8 mouse cellular contexts compared by ENCODE assay signal in genomic region chr5:35755131-35755733, GRCm38 (mm10). TPM values are rescaled to one million over a fixed set of nuclear protein-coding genes. Genes with fewer than 3 reads are reported as not detected.
DNase-seq lines count a peak whose midpoint lies in the region; ATAC-seq and TF ChIP-seq lines count a peak whose summit lies in the region.
"Had no signal": no experiment of that assay in that cellular context is flagged by ENCODE, and none has a peak within 500 bp of the region (broad histone marks: within the 10 kb centered on the region; RNA-seq: fewer than 3 reads in every experiment).

No protein-coding gene starts in this region.

- peaks cover 43% of the 10 kb centered on the region for H3K27me3 ChIP-seq in lung, embryonic 14.5 days (ENCODE audit: insufficient read depth, low read length)

- no peaks in the 10 kb centered on the region for H3K4me1 ChIP-seq in lung, embryonic 14.5 days (ENCODE audit: insufficient read depth)

- peak; percentile 46 for DNase-seq in right cerebral cortex, adult 18-20 months
- DNase-seq in right cerebral cortex, postnatal 25 days = no peak
- peak; percentile 59 to 63 for DNase-seq in adrenal gland, adult 18-20 months (ENCODE audit: low spot score in 2 of 2)
- peak; percentile 30 to 57 for DNase-seq in cerebellum, postnatal 4 days (ENCODE audit: low spot score in 2 of 2)
- peak; percentile 75 for DNase-seq in heart, postnatal 4 days
- peak; percentile 86 for DNase-seq in lung, embryonic 14.5 days
- DNase-seq in skeletal muscle tissue, adult 2 months (ENCODE audit: low read depth, low spot score) = peak; percentile 83

- ATAC-seq in lung, embryonic 14.5 days (ENCODE audit: insufficient read depth) = no peak

- no peaks in the 10 kb centered on the region for H3K36me3 ChIP-seq in lung, embryonic 14.5 days (ENCODE audit: insufficient read depth)
- H3K36me3 ChIP-seq: neural tube, embryonic 12.5 days had no signal

- peak; percentile 88 for TF ChIP-seq CTCF in lung, embryonic 14.5 days (IDR thresholded peaks at IDR 0.05; ENCODE audit: low read depth)

- no peak overlapping the region for H3K4me2 ChIP-seq in lung, embryonic 14.5 days
- H3K4me2 ChIP-seq: neural tube, embryonic 12.5 days had no signal

- H3K9ac ChIP-seq in lung, embryonic 14.5 days = no peak overlapping the region
- H3K9ac ChIP-seq: neural tube, embryonic 12.5 days had no signal

- no peak overlapping the region for H3K4me3 ChIP-seq in lung, embryonic 14.5 days (ENCODE audit: low read depth, low read length)
- H3K4me3 ChIP-seq: neural tube, embryonic 12.5 days had no signal

- no peaks in the 10 kb centered on the region for H3K9me3 ChIP-seq in lung, embryonic 14.5 days (ENCODE audit: low read depth, low read length)
- H3K9me3 ChIP-seq: neural tube, embryonic 12.5 days had no signal

- WGBS in lung, embryonic 14.5 days = 31% methylated on average over 5 of the region's 5 CpGs

- no peak overlapping the region for H3K27ac ChIP-seq in lung, embryonic 14.5 days (ENCODE audit: low read depth)
- H3K27ac ChIP-seq: neural tube, embryonic 12.5 days had no signal

RNA-seq across cellular contexts. Expression of gene Ablim2, which starts 2.4 kb away (rescaled TPM):
- total RNA-seq in adrenal gland, adult 18-20 months (2021) = 1 to 10 TPM; 7.5 to 8.0 TPM
- total RNA-seq in heart, postnatal 4 days (2021) = 10 to 100 TPM; 10.8 to 11.7 TPM
- 0.36 and 0.45 TPM in 2 replicates for polyA plus RNA-seq in lung, embryonic 14.5 days (2014; fragmentation: Nextera tagmentation; extraction: Ambion mirVana)

RNA-seq across cellular contexts. Expression of gene Sh3tc1, which starts 15.4 kb away (rescaled TPM):
- total RNA-seq in adrenal gland, adult 18-20 months (2021) = 10 to 100 TPM; 25.5 to 26.1 TPM
- 10 to 100 TPM; 12.9 to 16.2 TPM for total RNA-seq in heart, postnatal 4 days (2021)
- polyA plus RNA-seq in lung, embryonic 14.5 days (2014; fragmentation: Nextera tagmentation; extraction: Ambion mirVana) = 8.7 and 10.6 TPM in 2 replicates
